Comparison of ENCODE assay signal across 9 mouse cellular contexts in the genomic region with DNA sequence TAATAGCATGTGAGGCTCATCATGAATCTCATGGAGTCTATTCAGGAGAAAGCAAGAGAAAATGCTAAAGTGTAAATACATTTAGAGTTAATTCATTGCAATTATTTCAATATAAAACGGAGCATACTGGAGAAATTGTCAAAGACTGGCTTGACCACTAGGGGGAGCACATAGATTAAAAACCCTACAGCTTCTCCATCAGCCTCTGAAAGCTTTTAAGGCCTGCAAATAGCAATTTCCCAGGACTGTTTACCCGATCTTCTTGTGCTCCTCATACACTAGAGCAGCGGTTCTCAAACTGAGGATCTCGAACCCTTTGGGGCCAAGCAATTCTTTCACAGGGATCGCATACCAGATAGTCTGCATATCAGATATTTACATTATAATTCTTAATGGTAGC.
A peak's percentile ranks its signal among the peaks of the same experiment; 100 is the strongest.
DNase-seq lines count a peak whose midpoint lies in the region; ATAC-seq and TF ChIP-seq lines count a peak whose summit lies in the region.
"Had no signal": no experiment of that assay in that cellular context is flagged by ENCODE, and none has a peak within 500 bp of the region (broad histone marks: within the 10 kb centered on the region; RNA-seq: fewer than 3 reads in every experiment).

No protein-coding gene starts in this region.

- 0 out of 2 replicates have a peak, but pooled peaks have one; percentile 13 for TF ChIP-seq EP300 in lung, postnatal 0 days (IDR thresholded peaks at IDR 0.05)

- H3K9ac ChIP-seq in lung, postnatal 0 days (replicated peaks; ENCODE audit: low read depth), result no peak overlapping the region
- H3K9ac ChIP-seq: heart, embryonic 13.5 days; stomach, embryonic 15.5 days had no signal

- no peaks in the 10 kb centered on the region for H3K4me1 ChIP-seq in lung, postnatal 0 days (ENCODE audit: insufficient read depth, low read depth, low read length)

- no peaks in the 10 kb centered on the region for H3K9me3 ChIP-seq in lung, postnatal 0 days (ENCODE audit: low read length)
- H3K9me3 ChIP-seq: heart, embryonic 13.5 days; stomach, embryonic 15.5 days had no signal

- no peak overlapping the region for H3K4me2 ChIP-seq in lung, postnatal 0 days (replicated peaks; ENCODE audit: low read depth, low read length)
- H3K4me2 ChIP-seq: heart, embryonic 13.5 days; stomach, embryonic 15.5 days had no signal

- peak; percentile 87 for TF ChIP-seq CTCF in lung, postnatal 0 days (IDR thresholded peaks at IDR 0.05)

- H3K36me3 ChIP-seq in lung, postnatal 0 days (ENCODE audit: insufficient read depth, low read length), result no peaks in the 10 kb centered on the region
- H3K36me3 ChIP-seq: heart, embryonic 13.5 days; stomach, embryonic 15.5 days had no signal

- H3K4me3 ChIP-seq in lung, postnatal 0 days (ENCODE audit: low read depth, low read length), result no peak overlapping the region
- H3K4me3 ChIP-seq: heart, embryonic 13.5 days; stomach, embryonic 15.5 days had no signal

- peak; percentile 57 for ATAC-seq in lung, postnatal 0 days

- no peaks in the 10 kb centered on the region for H3K27me3 ChIP-seq in lung, postnatal 0 days (replicated peaks; ENCODE audit: insufficient read depth, low read length)
- H3K27me3 ChIP-seq: heart, embryonic 13.5 days; stomach, embryonic 15.5 days had no signal

- intact Hi-C loops in gastrocnemius, postnatal 14 days (cut with DNase I; ENCODE audit: low total_unique reads), result loop anchor here (10.0 kb wide), 1 partner anchor 1482 kb away; no protein-coding TSS in a partner anchor

- 4% methylated on average over 5 of the region's 5 CpGs for WGBS in lung, postnatal 0 days

- no peak overlapping the region for H3K27ac ChIP-seq in lung, postnatal 0 days (ENCODE audit: low read length)
- H3K27ac ChIP-seq: heart, embryonic 13.5 days; stomach, embryonic 15.5 days had no signal

- DNase-seq in CD4-positive, CD25-positive, alpha-beta regulatory T cell, adult 2 months (ENCODE audit: low read depth, low spot score), result peak; percentile 71
- peak; percentile 33 for DNase-seq in MEL-GATA-1-ER (ENCODE audit: extremely low read depth, low read depth)
- DNase-seq in cerebellum, postnatal 25 days, result peak; percentile 35 to 71
- DNase-seq in gastrocnemius, postnatal 14 days, result peak; percentile 21
- peak; percentile 84 for DNase-seq in layer of hippocampus, adult 11-12 months (ENCODE audit: low spot score)
- DNase-seq in lung, postnatal 0 days (ENCODE audit: low spot score), result peak; percentile 87
- DNase-seq in retina, postnatal 7 days (ENCODE audit: low read depth, low spot score), result peak; percentile 54

Comparison
In these comparisons a context has a peak if more than half of its experiments do, and no peak if none do; other contexts are left out.
1. DNase-seq: peak in every context shown above with its lines; median percentile 87 in lung, postnatal 0 days; 84 in layer of hippocampus, adult 11-12 months; 71 in CD4-positive, CD25-positive, alpha-beta regulatory T cell, adult 2 months; 54 in retina, postnatal 7 days; 53 in cerebellum, postnatal 25 days; 33 in MEL-GATA-1-ER; 21 in gastrocnemius, postnatal 14 days.